Mouse (Mus musculus) forebrain, embryonic 14.5 days (tissue): ENCODE measurements around the gene Olfr127. TPM values are rescaled to one million over a fixed set of nuclear protein-coding genes. Genes with fewer than 3 reads are reported as not detected.
"Not testable (repeated sequence)": the region's sequence is repeated elsewhere in the genome, so short reads cannot be mapped to it uniquely, and the experiment has no call there.

Experiments used
- ATAC-seq: fragments of 200-750 bp; cut with Nextera tagmentation; 2 replicates; pipeline ENCODE4 v1.8.0; 2017; ENCODE audit warnings: mild to moderate bottlenecking, moderate library complexity
- DNase-seq: peaks from one replicate; pipeline ENCODE4 v3.0.0-alpha.2; 2015; ENCODE audit warnings: low spot score
- H3K27ac ChIP-seq: fragments of 300-500 bp; sonication (generic); 2 replicates; pipeline ENCODE4 v1.5.1; 2014; ENCODE audit warnings: low read depth, mild to moderate bottlenecking, control low read depth, low read length, moderate library complexity
- H3K27me3 ChIP-seq: fragments of 300-500 bp; sonication (generic); replicated peaks from 2 replicates; pipeline ENCODE4 v1.6.1; 2014; ENCODE audit warnings: low read length, control low read depth, mixed read lengths; ENCODE audit not compliant: control insufficient read depth, insufficient read depth
- H3K36me3 ChIP-seq: fragments of 300-500 bp; sonication (generic); 2 replicates; pipeline ENCODE4 v1.6.1; 2014; ENCODE audit warnings: low read length, control low read depth; ENCODE audit not compliant: control insufficient read depth, insufficient read depth
- H3K4me1 ChIP-seq: fragments of 300-500 bp; sonication (generic); 2 replicates; pipeline ENCODE4 v1.6.1; 2014; ENCODE audit warnings: antibody characterized with exemption, low read length, control low read depth; ENCODE audit not compliant: control insufficient read depth, insufficient read depth
- H3K4me2 ChIP-seq: fragments of 300-500 bp; sonication (generic); 2 replicates; pipeline ENCODE4 v1.6.1; 2014; ENCODE audit warnings: mild to moderate bottlenecking, control low read depth, low read length
- H3K4me3 ChIP-seq: fragments of 300-500 bp; sonication (generic); 2 replicates; pipeline ENCODE4 v1.5.1; 2014; ENCODE audit warnings: low read depth, low read length, control low read depth
- H3K9ac ChIP-seq: fragments of 300-500 bp; sonication (generic); 2 replicates; pipeline ENCODE4 v1.6.1; 2014; ENCODE audit warnings: mild to moderate bottlenecking, low read length, control low read depth, moderate library complexity
- H3K9me3 ChIP-seq: fragments of 300-500 bp; sonication (generic); replicated peaks from 2 replicates; pipeline ENCODE4 v1.6.1; 2016; ENCODE audit warnings: low read length, control low read depth, mixed read lengths; ENCODE audit not compliant: control insufficient read depth
- WGBS: fragments of 180-500 bp; shearing (Covaris S2); extraction: QIAGEN DNeasy Blood & Tissue Kit; methylation state at CpG from one replicate; pipeline ENCODE4 v1.1.7; 2014; 5-methylcytosine and 5-hydroxymethylcytosine counted together
- polyA plus RNA-seq: library from polyadenylated mRNA; unstranded; fragments of >200 nt; fragmentation: Nextera tagmentation; extraction: Ambion mirVana; gene quantifications from 2 replicates; pipeline ENCODE4 v1.2.1, GENCODE M21; 2014

Gene Olfr127
- not detected in 2 replicates for polyA plus RNA-seq

DNA sequence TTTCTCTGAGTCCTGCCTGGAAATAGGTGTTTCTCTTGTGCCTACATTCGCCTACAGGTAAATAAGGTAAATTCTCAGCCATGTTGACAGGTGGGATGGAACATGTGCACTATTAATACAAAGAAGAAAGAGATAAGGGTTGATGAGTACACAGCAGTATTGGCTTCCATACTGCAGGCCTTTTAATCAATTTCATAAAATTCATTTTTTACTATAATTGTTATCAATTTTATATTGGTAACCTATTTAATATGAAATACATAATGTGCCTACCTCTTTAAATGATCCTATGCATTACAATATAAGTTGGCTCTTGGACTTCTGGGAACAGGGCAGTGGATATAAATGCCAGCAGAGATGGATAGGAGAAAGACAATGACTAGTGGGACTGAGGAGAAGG, at the start of gene Olfr127:
TSS of gene Olfr127 (plus strand) at position 301 of the 400 bp plus-strand sequence.
- Histone ChIP-seq H3K27ac (no peak within 1 kb of the TSS), H3K4me1 (no peaks in the 10 kb centered on the region), H3K4me2 (no peak within 1 kb of the TSS), H3K36me3 (no peaks in the 10 kb centered on the region), H3K27me3 (no peaks in the 10 kb centered on the region), H3K9me3 (0 out of 2 replicates have a peak, but pooled peaks cover 4% of the 10 kb centered on the region), H3K4me3 (no peak within 1 kb of the TSS), H3K9ac (no peak within 1 kb of the TSS)
- WGBS: 82% methylated on average over 1 of the region's 1 CpGs
- ATAC-seq: no peak
- no peak for DNase-seq

DNA sequence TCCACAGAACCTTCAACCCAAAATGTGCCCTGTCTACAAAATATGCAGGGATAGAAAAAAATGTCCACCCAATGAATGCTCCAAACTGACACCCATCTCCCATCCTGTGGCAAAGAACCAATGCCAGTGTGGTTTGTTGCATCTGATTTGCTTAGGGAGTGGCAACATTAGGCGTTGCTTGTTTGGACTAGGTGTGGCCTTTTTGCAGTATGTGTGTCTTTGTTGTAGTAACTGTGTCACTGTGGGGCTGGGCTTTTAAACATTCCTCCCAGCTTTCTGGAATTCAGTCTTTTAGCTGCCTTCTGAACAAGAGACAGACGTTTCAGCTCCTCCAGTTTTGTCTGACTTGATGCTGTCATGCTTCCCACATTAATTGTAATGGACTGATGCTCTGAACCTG, 36.3 kb upstream of the Olfr127 start:
- H3K9ac ChIP-seq: no peak overlapping the region
- ATAC-seq: no peak
- H3K36me3 ChIP-seq: no peaks in the 10 kb centered on the region

DNA sequence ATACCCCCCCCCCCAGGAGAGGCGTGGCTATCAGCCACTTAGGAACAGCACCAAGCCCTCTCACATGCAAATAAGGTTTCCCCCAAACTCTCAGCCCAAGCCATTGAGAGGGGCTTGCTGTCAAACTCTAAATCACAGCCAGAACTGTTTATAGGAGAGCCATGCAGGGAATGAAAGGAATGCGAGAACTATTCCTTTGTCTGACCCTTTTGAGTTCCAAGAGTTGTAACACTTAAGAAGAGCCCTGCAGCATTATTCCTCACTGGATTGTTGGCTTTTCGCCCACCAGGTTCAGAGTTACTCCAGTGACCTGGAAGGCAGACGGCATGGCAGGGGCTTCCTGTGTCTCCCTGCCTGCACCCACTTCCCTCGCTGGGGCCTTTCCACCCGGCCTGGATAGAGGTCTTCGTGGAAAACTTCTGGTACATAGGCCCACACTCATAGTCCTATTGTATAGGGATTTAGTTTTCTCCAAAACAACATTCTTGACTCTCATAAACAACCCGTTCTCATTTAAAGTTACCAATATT, 30.5 kb upstream of the Olfr127 start:
- H3K27me3 ChIP-seq: no peaks in the 10 kb centered on the region
- no peaks in the 10 kb centered on the region for H3K36me3 ChIP-seq
- H3K27ac ChIP-seq: no peak overlapping the region
- DNase-seq (peak; percentile 1), ATAC-seq (no peak)
- H3K9me3 ChIP-seq: no peaks in the 10 kb centered on the region
- no peak overlapping the region for H3K4me2 ChIP-seq
- H3K4me1 ChIP-seq: no peaks in the 10 kb centered on the region
- H3K9ac ChIP-seq: no peak overlapping the region
- 18% methylated on average over 8 of the region's 8 CpGs for WGBS
- H3K4me3 ChIP-seq: no peak overlapping the region

More for the DNA sequence above, 36.3 kb upstream of the Olfr127 start:
- Histone ChIP-seq H3K4me1 (no peaks in the 10 kb centered on the region), H3K4me3 (no peak overlapping the region), H3K9me3 (no peaks in the 10 kb centered on the region), H3K27me3 (no peaks in the 10 kb centered on the region), H3K4me2 (no peak overlapping the region), H3K27ac (no peak overlapping the region)
- DNase-seq: no peak
- WGBS: 76% methylated on average over 2 of the region's 2 CpGs

DNA sequence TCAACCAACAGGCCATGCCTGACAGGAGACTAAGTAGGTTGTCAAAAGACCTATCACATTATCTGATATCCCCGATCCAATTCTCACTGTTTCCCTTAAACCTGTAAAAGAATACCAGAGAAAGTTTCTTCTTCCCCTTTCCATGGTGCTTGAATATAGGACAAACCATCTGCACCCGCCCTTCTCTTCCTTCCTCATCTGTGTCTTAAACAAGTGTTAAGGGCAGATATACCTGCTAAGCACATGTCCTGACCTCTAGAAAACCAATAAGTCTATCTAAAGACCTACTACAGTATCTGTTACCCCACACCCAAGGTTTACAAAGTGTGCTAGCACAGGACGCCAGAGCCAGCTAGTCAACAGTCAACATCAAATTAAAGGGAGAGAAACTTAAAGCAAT, 26.4 kb upstream of the Olfr127 start:
- WGBS: 84% methylated on average over 3 of the region's 3 CpGs
- no peaks in the 10 kb centered on the region for H3K36me3 ChIP-seq
- no peak overlapping the region for H3K9ac ChIP-seq
- H3K27me3 ChIP-seq: no peaks in the 10 kb centered on the region
- DNase-seq (no peak), ATAC-seq (no peak)
- H3K4me3 ChIP-seq: no peak overlapping the region
- H3K4me2 ChIP-seq: no peak overlapping the region
- no peaks in the 10 kb centered on the region for H3K4me1 ChIP-seq
- no peak overlapping the region for H3K27ac ChIP-seq
- H3K9me3 ChIP-seq: no peaks in the 10 kb centered on the region

DNA sequence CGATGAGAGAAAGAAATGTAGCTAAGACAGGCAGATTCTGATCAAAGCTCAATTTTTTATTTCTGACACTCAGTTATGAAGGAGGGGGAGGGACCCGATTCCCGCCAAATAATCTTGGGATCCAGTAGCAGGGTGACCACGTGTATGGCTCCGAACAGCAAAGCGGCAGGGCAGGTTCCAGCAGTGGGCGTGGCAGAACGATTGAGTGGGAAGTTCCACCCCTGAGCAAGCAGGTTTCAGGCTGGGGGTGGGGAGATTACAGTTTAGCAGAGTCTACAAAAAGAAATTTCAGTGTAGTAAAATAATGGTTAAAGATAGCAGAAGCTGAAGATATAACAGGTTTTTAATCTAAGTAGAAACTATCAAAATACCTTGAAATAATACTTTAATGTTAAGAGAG, 6.6 kb downstream of the Olfr127 start:
- H3K4me1 ChIP-seq, H3K4me3 ChIP-seq, H3K4me2 ChIP-seq, H3K9ac ChIP-seq, ATAC-seq, DNase-seq, H3K36me3 ChIP-seq, H3K27ac ChIP-seq, H3K27me3 ChIP-seq, H3K9me3 ChIP-seq: not testable (repeated sequence)
- 74% methylated on average over 8 of the region's 8 CpGs for WGBS

DNA sequence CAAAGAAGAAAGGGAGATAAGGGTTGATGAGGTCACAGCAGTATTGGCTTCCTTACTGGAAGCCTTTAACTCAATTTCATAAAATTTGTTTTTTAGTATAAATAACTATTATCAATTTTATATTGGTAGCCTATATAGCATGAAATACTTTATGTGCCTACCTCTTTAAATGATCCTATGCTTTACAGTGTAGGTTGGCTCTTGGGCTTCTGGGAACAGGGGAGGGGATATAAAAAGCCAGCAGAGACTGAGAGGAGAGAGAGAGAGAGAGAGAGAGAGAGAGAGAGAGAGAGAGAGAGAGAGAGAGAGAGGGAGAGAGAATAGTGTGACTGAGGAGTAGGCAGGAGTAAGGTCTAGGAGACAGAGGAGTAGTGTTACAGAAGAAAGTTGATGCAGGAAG, 20.0 kb downstream of the Olfr127 start, which contains the start of gene Olfr128:
TSS of gene Olfr128 (plus strand) at position 301 of the 400 bp plus-strand sequence.
- Histone ChIP-seq H3K4me1 (no peaks in the 10 kb centered on the region), H3K27me3 (no peaks in the 10 kb centered on the region), H3K9me3 (no peaks in the 10 kb centered on the region), H3K4me2 (no peak within 1 kb of the TSS), H3K4me3 (no peak within 1 kb of the TSS), H3K9ac (no peak within 1 kb of the TSS), H3K36me3 (no peaks in the 10 kb centered on the region), H3K27ac (no peak within 1 kb of the TSS)
- ATAC-seq (no peak), DNase-seq (no peak)

DNA sequence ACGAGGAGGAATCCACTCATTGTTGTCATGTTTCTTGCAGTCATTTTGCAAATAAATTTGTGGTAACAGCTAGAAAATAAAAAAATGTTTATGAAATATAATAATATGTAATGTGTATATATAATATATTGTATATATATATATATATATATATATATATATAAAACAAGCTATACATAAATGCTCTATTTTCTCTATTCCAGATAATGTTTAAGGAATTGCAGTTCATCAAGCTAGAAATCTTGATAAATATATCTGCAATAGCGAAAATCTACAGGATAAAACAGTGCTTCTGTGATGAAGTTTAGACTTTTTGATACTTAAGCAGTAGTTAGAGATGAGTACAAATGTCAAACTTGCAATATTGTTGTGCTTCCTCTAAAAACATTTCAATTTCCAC, 52.7 kb downstream of the Olfr127 start, which contains the start of gene Olfr761:
TSS of gene Olfr761 (minus strand) at position 101 of the 400 bp plus-strand sequence.
- Histone ChIP-seq H3K9me3 (no peaks in the 10 kb centered on the region), H3K27ac (no peak within 1 kb of the TSS), H3K9ac (no peak within 1 kb of the TSS), H3K4me1 (no peaks in the 10 kb centered on the region), H3K27me3 (no peaks in the 10 kb centered on the region), H3K36me3 (no peaks in the 10 kb centered on the region), H3K4me3 (no peak within 1 kb of the TSS), H3K4me2 (no peak within 1 kb of the TSS)
- WGBS: 70% methylated on average over 2 of the region's 2 CpGs
- no peak for DNase-seq
- no peak for ATAC-seq

Other genes starting within 250 kb of the Olfr127 start
- not detected in 2 replicates for gene Olfr117, start 236.7 kb upstream of the Olfr127 start, polyA plus RNA-seq
- not detected in 2 replicates for gene Olfr118, start 233.4 kb upstream of the Olfr127 start, polyA plus RNA-seq
- gene Olfr119, start 203.9 kb upstream of the Olfr127 start, polyA plus RNA-seq: not detected in 2 replicates
- gene Olfr120, start 178.6 kb upstream of the Olfr127 start, polyA plus RNA-seq: not detected in 2 replicates
- not detected in 2 replicates for gene Olfr121, start 151.6 kb upstream of the Olfr127 start, polyA plus RNA-seq
- not detected in 2 replicates for gene Olfr122, start 131.8 kb upstream of the Olfr127 start, polyA plus RNA-seq
- not detected in 2 replicates for gene Olfr123, start 106.9 kb upstream of the Olfr127 start, polyA plus RNA-seq
- gene Olfr124, start 100.5 kb upstream of the Olfr127 start, polyA plus RNA-seq: not detected in 2 replicates
- not detected in 2 replicates for gene Olfr125, start 67.5 kb upstream of the Olfr127 start, polyA plus RNA-seq
- not detected in 2 replicates for gene Olfr126, start 53.0 kb upstream of the Olfr127 start, polyA plus RNA-seq
- gene Olfr128, start 20.1 kb downstream of the Olfr127 start, polyA plus RNA-seq: not detected in 2 replicates
- gene Olfr761, start 52.6 kb downstream of the Olfr127 start, polyA plus RNA-seq: not detected in 2 replicates
- not detected in 2 replicates for gene Olfr129, start 159.6 kb downstream of the Olfr127 start, polyA plus RNA-seq
- gene Olfr130, start 163.5 kb downstream of the Olfr127 start, polyA plus RNA-seq: not detected in 2 replicates
- not detected in 2 replicates for gene Olfr131, start 188.3 kb downstream of the Olfr127 start, polyA plus RNA-seq
- gene Olfr132, start 234.1 kb downstream of the Olfr127 start, polyA plus RNA-seq: not detected in 2 replicates
- not detected in 2 replicates for gene Olfr133, start 244.8 kb downstream of the Olfr127 start, polyA plus RNA-seq